Mouse (Mus musculus): ENCODE results near the gene Eaf1.
"Not testable (repeated sequence)": the region's sequence is repeated elsewhere in the genome, so short reads cannot be mapped to it uniquely, and the experiment has no call there.

The Eaf1 gene

DNA sequence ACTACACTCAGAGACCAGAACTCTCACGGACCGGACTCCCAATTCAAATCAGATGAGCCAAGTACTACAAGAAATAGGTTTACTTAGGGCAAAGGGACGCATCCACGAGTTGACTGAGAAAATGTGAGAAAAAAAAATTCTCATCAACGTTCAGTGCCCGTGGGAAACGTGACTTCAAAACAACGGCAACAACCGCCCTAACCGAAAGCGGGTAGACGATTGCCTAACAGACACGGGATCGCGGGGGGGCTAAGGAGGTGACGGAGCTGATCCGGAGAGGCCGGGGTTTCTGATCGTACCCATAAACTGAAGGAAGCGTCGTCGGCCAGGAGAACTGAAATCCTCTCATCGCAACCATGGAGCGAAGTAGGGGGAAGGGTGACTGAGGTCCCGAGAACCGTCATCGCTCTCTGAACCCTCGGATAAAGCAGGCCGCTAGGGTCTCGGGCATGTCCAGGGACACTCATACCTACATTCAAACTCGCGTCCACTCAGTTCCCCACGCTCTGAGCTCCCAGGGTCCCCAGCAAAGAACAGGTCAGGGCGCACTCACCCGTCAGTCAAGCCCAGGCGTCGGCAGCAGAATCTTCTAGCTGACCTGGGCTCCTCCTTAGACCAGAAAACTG lies at the start of gene Eaf1:
TSS of gene Eaf1 (plus strand) at position 51 of the 626 bp plus-strand sequence.
- DNase-seq (ENCODE audit: extremely low read depth, insufficient read length, low spot score), result no peak

DNA sequence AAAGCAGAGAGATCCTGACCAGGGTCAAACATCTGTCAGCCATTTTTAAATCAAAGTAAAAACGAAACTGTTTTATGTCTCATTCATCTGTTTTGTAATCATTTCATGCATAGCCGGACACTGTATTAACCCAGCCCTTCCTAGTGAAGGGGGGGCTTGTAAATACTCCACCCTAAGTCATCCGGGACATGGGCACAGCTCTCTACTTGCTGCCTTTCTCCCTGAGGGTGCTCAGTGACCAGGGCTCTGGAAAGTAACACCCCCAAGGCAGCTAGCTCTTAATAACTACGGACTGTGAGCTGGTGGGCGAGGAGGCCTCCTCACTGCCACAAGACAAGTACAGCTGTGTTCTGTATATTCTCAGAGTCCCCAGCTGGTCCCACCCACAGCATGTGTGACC lies 45.2 kb upstream of the Eaf1 start:
- no peak for DNase-seq (ENCODE audit: extremely low read depth, insufficient read length, low spot score)

DNA sequence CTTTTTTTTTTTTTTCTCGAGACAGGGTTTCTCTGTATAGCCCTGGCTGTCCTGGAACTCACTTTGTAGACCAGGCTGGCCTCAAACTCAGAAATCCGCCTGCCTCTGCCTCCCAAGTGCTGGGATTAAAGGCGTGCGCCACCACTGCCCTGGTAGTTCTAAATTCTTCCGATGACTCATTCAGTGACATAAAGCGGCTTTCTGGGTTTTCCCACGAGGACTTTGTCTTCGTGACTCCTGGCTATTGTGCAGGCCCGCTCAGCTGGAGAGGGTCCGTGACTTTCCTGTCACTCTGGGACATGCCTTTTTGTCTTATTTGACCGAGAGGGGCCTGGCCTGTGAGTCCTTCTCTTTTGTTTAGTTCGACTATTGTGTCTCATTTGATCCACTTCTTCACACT lies 40.3 kb upstream of the Eaf1 start:
- DNase-seq (ENCODE audit: extremely low read depth, insufficient read length, low spot score), result not testable (repeated sequence)

DNA sequence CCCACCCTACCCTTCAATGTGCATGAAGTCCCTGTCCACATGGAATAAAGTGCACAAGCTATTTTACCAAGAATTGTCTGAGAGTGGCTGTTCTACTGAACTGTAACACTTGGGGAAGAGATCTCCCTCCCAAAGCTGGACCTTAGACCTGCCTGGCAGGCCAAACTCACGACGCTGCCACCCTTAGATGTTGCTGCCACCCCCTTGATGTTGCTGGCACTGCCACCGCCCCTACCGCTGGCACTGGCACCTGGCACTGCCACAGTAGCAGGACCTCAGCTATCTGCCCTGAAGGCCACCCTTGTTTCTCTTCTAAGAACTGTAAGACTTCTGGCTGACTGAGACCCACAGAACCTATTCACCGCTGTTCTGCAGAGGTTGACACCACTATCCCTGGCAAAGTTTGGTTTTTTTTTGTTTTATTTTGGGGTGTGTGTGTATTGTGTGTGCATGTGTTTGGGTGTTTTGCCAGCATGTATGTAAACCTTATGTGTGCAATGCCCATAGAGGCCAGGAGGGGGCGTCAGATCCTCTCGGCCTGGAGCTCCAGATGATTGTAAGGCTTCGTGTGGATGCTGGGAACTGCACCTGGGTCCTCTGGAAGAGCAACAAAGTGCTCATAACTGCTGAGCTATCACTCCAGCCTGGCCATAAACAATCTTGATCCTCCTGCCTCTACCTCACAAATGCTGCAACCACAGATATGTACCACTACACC lies 39.2 kb upstream of the Eaf1 start:
- no peak for DNase-seq (ENCODE audit: extremely low read depth, insufficient read length, low spot score)

DNA sequence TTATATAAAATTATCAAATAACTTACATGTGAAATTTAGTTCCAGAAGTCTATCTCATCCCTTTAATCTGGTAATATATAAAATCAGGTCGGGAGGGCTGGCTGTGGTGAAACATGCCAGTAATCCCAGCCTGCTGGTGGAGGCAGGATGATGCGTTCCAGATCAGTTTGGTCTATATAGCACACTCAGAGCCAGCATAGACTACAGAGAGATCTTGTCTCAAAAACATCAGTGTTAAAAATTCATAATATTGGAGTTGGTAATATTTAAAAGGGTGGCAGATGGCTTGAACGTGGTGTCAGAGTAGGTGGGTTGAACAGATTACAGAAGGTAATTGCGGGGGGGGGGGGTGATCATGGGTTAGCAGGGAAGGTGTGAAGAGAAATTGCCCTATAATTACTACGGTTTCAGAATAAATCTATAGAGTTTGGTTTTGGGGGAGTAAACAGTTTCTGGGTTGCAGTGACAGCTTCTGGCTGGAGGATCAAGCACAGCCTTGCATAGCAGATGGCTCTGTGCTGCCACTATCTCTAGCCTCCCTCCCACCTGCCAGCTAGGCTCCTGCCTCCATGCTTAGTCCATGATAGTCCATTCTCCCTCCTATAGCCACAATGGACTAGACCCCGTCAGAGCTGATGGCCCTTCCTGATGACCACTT lies 38.0 kb upstream of the Eaf1 start:
- no peak for DNase-seq (ENCODE audit: extremely low read depth, insufficient read length, low spot score)

DNA sequence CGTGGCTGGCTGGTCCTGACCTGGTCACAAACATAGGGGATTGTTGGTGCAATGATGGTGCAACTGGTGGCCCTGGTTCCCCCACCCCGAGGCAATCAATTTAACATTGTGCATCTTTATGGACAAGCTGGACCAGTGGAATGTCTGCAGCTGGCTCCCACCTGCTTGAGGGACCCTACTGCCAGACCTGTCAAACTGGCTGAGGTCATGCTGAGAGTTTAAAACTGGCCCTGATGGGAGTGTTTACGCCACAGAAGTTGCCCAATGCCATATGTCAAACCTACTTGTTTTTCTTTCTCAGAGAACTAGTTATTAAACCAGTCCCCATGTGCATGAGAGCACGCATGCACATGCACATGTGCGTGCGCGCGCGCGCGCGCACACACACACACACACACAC lies 36.2 kb upstream of the Eaf1 start:
- DNase-seq (ENCODE audit: extremely low read depth, insufficient read length, low spot score), result no peak

DNA sequence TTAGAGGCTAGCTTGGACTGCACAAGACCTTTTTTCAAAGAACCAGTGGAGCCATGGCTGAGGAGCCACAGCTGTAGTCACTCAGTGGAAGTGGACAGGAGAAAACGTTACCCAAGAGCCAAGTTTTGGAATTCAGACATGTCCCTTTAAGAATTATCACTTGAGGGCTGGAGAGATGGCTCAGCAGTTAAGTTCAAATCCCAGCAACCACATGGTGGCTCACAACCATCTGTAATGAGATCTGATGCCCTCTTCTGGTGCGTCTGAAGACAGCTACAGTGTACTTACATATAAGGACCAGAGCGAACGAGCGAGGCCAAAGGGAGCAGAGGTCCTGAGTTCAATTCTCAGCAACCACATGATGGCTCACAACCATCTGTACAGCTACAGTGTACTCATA lies 32.0 kb upstream of the Eaf1 start:
- DNase-seq (ENCODE audit: extremely low read depth, insufficient read length, low spot score), result peak; percentile 32

DNA sequence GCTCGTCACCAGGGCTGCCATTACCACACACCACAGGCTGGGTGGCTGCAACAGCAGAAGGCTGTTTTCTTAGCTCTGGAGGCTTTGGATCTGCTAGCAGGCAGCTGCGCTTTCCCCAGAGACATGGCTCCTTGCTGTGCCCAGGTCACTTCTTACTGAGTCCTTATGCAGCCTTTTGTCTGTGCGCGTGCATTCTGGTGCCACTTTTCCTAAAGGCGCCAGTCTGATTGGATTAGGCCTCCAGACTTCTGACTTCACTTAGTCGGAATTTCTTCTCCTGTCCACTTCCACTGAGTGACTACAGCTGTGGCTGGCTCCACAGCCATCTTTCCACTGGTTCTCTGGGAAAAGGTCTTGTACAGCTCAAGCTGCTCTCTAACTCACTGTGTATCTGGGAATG lies 31.3 kb upstream of the Eaf1 start:
- DNase-seq (ENCODE audit: extremely low read depth, insufficient read length, low spot score), result no peak

DNA sequence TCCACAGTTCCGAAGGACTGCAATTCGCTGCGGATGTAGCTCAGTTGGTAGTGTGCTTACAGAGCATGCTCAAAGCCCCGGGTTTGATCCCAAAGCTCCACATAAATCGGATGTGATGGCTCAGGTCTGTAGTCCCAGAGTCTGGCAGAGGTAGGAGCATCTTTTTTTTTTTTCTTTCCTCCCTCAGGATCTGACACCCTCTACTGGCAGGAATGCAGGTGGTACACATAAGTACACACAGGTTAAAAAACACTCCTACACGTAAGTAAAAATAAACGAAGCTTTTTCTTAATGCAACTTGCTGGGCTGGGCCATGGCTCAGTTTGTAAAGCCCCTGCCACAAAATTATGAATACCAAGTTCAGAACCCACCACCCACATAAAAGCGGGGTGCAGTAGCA lies 30.0 kb upstream of the Eaf1 start:
- DNase-seq (ENCODE audit: extremely low read depth, insufficient read length, low spot score), result no peak

DNA sequence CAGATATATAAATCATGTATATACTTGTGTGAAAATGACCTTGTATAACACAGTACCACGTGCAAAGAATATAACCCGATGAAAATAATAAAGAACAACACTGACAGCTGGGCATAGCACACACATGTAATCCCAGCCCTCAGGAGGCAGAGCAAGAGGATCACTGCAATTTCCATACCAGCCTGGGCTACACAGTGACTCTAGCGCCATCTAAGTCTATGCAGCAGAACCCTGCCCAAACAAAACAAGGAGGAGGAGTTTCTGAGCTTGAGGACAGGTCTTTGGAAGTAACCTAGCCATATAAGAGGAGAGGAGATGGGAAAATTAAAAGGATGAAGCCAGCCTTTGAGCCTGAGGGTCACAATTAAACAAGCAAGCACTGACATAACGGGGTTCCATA lies 24.5 kb upstream of the Eaf1 start:
- DNase-seq (ENCODE audit: extremely low read depth, insufficient read length, low spot score), result no peak

DNA sequence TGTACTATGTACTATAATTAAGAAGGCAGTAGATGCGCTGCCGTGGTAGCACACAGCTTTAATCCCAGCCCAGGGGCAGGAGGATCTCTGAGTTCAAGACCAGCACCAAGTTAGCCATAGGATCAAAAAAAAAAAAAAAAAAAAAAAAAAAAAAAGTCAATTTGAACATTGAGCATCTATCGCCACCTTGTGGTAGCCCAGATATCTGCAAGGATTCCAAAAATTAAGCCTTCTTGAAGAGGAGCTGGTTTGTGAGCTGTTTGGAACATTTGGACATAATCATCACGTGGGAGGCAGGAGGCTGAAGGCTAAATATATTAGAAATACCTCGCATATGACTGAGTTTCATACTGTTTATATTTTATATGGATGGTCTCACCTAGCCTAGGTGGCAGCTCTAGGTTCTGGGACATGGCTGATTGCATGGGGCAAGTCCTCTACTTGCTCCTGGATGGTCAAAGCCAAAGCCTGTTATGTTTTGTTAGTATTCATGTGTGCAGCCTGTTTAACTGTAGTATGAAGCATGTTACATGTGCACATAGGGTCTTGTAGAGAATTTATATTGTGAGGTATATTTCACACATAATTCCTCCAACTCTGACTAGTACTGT lies 21.6 kb upstream of the Eaf1 start:
- DNase-seq (ENCODE audit: extremely low read depth, insufficient read length, low spot score), result no peak

DNA sequence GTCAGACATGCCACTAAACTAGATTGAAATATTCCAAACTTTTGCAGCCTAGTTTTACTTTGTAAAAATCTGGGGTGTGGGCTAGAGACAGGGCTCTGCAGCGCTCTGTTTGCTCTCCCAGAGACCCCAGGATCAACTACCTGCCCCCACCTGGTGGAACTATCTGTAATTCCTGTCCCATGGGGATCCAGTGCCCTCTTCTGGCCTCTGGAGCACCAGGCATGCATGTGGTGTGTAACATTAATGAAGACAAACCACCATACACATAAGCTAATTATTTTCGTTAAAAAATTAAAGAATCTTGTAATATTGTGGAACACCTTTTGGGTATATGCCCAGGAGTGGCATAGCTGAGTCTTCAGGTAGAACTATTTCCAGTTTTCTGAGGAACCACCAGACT lies 20.9 kb upstream of the Eaf1 start:
- no peak for DNase-seq (ENCODE audit: extremely low read depth, insufficient read length, low spot score)

DNA sequence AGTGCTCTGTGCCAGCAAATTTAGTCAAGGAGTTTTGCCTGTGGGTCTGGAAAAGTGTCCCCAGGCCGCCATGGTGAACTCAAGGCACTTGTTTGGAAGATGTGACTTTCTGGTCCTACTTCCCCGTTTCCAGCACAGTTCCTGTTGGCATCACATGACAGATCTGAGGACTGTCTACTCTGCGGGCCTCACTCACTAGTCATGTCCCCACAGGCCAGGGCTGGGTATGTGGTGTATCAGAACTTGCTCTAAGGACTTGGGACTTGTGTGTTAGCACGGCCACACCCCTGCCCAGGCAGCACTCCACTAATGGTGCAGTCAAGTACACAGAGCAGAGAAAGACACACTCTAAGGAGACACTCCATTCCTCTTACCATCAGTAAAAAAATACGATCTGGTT lies 11.8 kb upstream of the Eaf1 start:
- no peak for DNase-seq (ENCODE audit: extremely low read depth, insufficient read length, low spot score)

DNA sequence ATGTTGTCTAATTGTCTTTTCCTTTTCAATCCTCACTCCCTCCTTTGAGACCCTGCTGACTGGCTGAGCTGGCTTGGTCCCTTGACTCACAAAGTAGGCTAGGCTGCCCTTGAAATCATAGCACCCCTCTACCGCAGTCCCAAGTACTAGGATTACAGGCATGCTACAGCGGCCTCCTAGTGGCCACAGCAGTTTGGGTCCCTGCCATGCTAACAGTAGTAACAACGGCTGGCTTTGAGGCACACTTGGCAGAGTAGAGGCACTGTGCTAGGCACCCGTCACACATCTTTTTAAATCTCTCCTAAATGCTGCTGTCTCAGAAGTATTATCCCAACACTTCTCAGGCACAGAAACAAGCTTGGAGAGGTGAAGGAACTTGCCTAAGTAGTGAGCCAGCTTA lies 7.7 kb upstream of the Eaf1 start:
- DNase-seq (ENCODE audit: extremely low read depth, insufficient read length, low spot score), result no peak

DNA sequence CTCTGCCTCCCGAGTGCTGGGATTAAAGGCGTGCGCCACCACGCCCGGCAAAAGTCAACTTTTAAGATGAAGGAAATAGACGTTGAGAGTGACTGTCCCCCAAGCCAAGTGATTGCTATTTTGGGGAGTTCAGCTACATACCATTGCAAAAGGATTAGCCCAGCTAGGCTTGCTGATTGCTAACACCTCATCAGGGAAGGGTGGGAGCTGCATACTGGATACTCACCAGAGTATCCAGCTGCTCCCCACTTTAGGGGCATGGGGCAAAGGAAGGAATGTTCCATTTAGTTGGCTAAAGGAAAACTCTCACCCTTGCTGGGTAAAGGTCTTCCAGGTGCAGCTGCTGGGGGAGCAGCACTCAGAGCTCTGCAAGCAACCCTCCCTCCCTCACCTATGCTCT lies 6.1 kb upstream of the Eaf1 start:
- DNase-seq (ENCODE audit: extremely low read depth, insufficient read length, low spot score), result no peak

DNA sequence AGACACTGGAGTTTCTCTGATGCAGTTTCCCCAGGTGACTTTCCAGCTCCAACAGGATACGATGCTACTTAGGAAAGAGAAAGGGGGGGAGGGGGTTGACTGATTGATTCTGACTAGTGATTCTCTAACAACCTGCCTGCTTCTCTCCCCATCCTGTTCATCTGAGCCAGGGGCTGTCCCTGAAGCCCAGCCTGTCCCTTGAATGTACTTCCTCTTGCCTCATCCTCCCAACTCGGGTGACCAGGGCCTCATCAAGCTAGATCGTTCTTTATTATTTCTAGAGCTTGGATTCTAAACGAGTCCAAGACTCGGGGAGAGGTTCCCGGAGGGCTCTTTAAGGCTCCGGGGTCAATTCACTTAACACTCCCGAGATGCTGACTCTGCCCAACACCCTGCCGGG lies 298 bp upstream of the Eaf1 start:
- DNase-seq (ENCODE audit: extremely low read depth, insufficient read length, low spot score), result no peak

DNA sequence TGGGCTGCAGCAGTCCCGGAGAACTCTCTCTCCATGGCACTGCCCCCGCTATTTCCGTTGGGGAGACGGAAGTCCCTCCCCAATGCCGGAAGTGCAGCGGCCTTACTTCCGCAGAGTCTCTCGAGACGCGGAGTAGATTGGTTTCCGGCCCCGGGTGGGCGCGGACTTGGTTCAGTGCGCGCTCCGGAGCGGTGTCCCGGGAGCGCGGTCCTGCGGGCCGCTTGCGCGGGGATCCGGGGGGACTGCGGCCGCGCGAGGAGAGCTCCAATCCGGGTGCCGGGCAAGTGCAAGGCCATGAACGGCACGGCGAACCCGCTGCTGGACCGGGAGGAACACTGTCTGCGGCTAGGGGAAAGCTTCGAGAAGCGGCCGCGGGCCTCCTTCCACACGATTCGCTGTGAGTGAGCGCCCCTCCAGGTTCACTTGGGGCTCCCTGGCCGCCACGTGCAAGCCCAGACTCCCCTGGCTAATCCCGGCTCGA lies 816 bp downstream of the Eaf1 start, which contains the start of gene Mettl6:
TSS of gene Mettl6 (minus strand) at position 66 of the 481 bp plus-strand sequence.
- peak; percentile 86 for DNase-seq (ENCODE audit: extremely low read depth, insufficient read length, low spot score)

DNA sequence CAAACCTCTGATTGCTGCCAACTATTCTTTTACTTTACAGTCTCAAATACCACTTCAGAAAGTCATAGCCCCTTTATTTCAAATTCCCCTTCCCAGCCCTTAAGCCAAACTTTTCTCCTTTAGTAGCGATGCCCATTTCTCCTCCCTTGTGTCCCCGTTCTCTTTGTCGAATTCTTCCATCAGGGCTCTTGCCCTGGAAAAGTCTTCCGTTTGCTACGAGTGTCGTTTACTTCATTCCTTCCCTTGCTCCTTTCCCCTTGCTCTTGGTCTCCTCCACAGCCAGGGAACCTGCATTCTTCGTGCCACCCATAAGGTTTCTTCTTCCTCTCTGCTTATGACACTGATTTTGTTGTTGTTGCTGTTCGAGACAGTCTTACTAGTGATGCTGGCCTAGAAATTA lies 1.3 kb downstream of the Eaf1 start:
- no peak for DNase-seq (ENCODE audit: extremely low read depth, insufficient read length, low spot score)

DNA sequence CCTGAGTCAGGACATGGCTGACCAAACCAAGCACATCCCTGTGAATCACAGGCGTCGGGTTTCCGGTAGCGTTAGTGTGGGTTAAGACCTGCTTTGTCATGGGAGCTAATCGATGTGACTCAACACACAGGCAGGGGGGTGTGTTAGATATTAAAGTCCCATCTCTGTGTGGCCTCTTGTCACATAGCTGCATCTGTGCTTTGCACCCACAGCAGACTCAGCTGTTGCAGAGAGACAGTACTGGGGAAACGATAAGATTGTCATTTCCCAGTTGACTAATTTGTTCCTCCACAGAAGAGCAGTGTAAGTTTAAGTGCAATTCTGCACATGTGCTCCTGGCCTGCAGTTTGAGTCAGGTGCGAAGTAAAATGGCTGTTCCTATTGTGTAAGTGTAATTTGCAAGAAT lies 2.0 kb downstream of the Eaf1 start:
- DNase-seq (ENCODE audit: extremely low read depth, insufficient read length, low spot score), result peak; percentile 31

DNA sequence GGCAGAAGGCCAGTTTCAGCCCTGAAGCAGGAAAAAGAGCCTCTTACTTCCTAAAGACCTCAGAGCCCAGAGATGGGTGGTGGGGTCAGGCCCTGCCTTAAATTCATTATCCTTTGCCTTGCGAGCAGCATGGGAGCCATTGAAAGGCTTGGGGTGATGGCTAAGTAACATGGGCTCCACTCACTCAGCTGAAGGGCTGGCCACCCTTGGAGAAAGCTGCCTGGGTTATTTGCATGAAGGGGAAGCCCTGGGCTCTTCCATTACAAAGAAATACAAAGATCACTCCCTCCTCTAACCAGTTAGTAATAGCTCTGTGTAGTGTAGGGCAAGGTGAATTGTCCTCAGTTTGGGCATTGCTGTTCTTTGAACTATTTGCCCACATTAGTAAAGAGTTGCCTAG lies 5.3 kb downstream of the Eaf1 start:
- DNase-seq (ENCODE audit: extremely low read depth, insufficient read length, low spot score), result no peak

DNA sequence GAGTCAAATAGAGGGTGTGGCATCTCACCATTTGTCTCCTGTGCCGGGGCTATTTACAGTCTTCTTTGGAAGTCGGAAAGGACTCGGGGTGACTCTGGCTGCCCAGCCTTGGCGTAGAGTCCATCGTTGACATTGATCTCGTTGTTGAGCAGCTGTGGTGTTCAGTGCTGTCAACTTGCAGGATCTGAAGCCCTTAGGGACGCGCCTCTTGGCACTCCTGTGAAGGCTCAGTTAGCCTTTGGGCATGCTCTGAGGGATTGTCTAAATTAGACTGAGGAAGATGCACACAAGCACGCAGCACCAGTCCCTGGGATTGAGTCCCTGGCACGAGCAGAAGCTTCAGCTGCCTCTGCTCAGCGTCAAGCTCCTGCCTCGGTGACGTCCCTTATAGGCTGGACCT lies 9.2 kb downstream of the Eaf1 start:
- no peak for DNase-seq (ENCODE audit: extremely low read depth, insufficient read length, low spot score)

DNA sequence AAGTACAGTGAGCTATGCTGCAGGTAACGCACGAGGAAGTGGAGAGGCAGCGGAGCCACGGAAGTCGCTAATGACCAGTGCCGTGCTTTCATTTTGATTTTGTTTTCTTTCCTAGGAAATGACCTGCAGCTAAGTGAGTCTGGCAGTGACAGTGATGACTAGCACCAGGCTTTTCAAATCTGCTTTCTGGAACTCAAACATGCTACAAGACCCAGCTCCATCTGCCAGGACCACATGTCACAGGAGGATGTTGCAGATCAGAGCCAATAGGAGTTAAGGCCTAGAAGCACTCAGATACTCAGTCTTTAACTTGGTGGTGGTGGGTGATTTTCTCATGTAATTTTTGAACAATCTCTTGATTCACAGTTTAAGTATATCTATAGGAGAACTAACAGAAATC lies 12.3 kb downstream of the Eaf1 start:
- DNase-seq (ENCODE audit: extremely low read depth, insufficient read length, low spot score), result no peak
